Comparison of ENCODE assay signal across 7 mouse cellular contexts in genomic region chr7:99980132-99980591, GRCm38 (mm10). TPM values are rescaled to one million over a fixed set of nuclear protein-coding genes. Genes with fewer than 3 reads are reported as not detected.
DNase-seq lines count a peak whose midpoint lies in the region; ATAC-seq lines count a peak whose summit lies in the region.

Gene Rnf169, minus strand, starts transcription at chr7:99980448.

- peak; percentile 97 for ATAC-seq in intestine, embryonic 15.5 days

- H3K27ac ChIP-seq in intestine, embryonic 15.5 days: peak within 1 kb of the TSS; percentile 95
- peak within 1 kb of the TSS; percentile 99 for H3K27ac ChIP-seq in midbrain, embryonic 10.5 days (replicated peaks)

- no peaks in the 10 kb centered on the region for H3K36me3 ChIP-seq in intestine, embryonic 15.5 days
- H3K36me3 ChIP-seq in midbrain, embryonic 10.5 days: peaks cover 12% of the 10 kb centered on the region

- peak within 1 kb of the TSS; percentile 100 for H3K4me3 ChIP-seq in intestine, embryonic 15.5 days (replicated peaks)
- H3K4me3 ChIP-seq in midbrain, embryonic 10.5 days: peak within 1 kb of the TSS; percentile 97

- peak within 1 kb of the TSS; percentile 98 for H3K9ac ChIP-seq in intestine, embryonic 15.5 days

- H3K4me1 ChIP-seq in intestine, embryonic 15.5 days (replicated peaks): peaks cover 13% of the 10 kb centered on the region
- H3K4me1 ChIP-seq in midbrain, embryonic 10.5 days: peaks cover 27% of the 10 kb centered on the region

- H3K4me2 ChIP-seq in intestine, embryonic 15.5 days (replicated peaks): peak within 1 kb of the TSS; percentile 78

- WGBS in intestine, embryonic 15.5 days: 1% methylated on average over 55 of the region's 55 CpGs
- WGBS in midbrain, embryonic 10.5 days: under 1% methylated on average over 55 of the region's 55 CpGs

- peak; percentile 95 to 98 for DNase-seq in adrenal gland, adult (ENCODE audit: inconsistent age in 2 of 2, low spot score in 1 of 2)
- DNase-seq in embryo, embryonic 10.5 days (ENCODE audit: low spot score): peak; percentile 96
- DNase-seq in gastrocnemius, postnatal 14 days: peak; percentile 91
- DNase-seq in left cerebral cortex, postnatal 25 days (ENCODE audit: low spot score in 2 of 2): peak; percentile 92 to 97
- DNase-seq in midbrain, embryonic 10.5 days (ENCODE audit: low spot score): peak; percentile 92
- peak; percentile 84 for DNase-seq in right cerebral cortex, postnatal 4 days

- H3K9me3 ChIP-seq in intestine, embryonic 15.5 days: no peaks in the 10 kb centered on the region
- peaks cover 5% of the 10 kb centered on the region for H3K9me3 ChIP-seq in midbrain, embryonic 10.5 days (replicated peaks)

- no peaks in the 10 kb centered on the region for H3K27me3 ChIP-seq in intestine, embryonic 15.5 days (replicated peaks)
- no peaks in the 10 kb centered on the region for H3K27me3 ChIP-seq in midbrain, embryonic 10.5 days (ENCODE audit: low read depth, poor library complexity, severe bottlenecking)

- intact Hi-C loops in gastrocnemius, postnatal 14 days (cut with DNase I; ENCODE audit: low total_unique reads): loop anchor here (5.0 kb wide), 1 partner anchor 48 kb away; no protein-coding TSS in a partner anchor
- intact Hi-C loops in left cerebral cortex, postnatal 25 days (cut with DNase I): loop anchor here (2.0 to 5.0 kb wide), 3 partner anchors 33 to 121 kb away; partner anchors contain the start of gene Xrra1

RNA-seq across cellular contexts. Expression of gene Rnf169, which starts in this region (rescaled TPM):
- 1 to 10 TPM; 6.4 to 7.4 TPM for total RNA-seq in gastrocnemius, postnatal 14 days (2021)
- 3.5 and 3.9 TPM in 2 replicates for polyA plus RNA-seq in intestine, embryonic 15.5 days (2015; fragmentation: Nextera tagmentation; extraction: Ambion mirVana)
- total RNA-seq in left cerebral cortex, postnatal 25 days (2021): 10 to 100 TPM; 45.6 to 50.8 TPM
- 4.0 and 4.5 TPM in 2 replicates for polyA plus RNA-seq in midbrain, embryonic 10.5 days (2016; fragmentation: Nextera tagmentation; extraction: Ambion mirVana)

Comparison
In these comparisons a context has a peak if more than half of its experiments do, and no peak if none do; other contexts are left out.
1. Peak in every context shown above with its lines: DNase-seq, ATAC-seq, H3K4me3 ChIP-seq and H3K27ac ChIP-seq.
2. RNA of gene Rnf169 (total RNA-seq): 45.6 to 50.8 TPM in left cerebral cortex, postnatal 25 days; 6.4 to 7.4 TPM in gastrocnemius, postnatal 14 days; every median in the first group is over 4 times any median in the second.